Comparison of ENCODE assay signal across 21 mouse cellular contexts in the genomic region with DNA sequence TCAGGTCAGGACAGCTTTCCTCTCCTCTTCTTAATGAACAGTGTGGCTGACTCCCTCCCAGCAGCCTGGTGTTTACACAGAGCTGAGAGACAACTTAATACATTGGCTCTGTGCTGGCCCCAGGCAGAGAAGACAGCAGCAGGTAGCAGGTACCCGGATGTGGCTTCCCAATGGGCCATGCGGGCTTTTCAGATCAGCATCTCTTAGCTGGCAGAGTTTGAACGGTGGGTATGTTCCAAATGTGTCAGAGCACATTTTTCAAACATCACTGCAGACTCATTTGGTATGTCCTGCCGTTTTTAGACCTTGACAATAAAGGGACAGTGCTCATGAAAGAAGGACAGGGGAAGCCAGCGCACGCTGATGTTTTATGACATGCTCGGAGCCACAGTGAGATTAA.
DNase-seq lines count a peak whose midpoint lies in the region; ATAC-seq and TF ChIP-seq lines count a peak whose summit lies in the region.
"Had no signal": no experiment of that assay in that cellular context is flagged by ENCODE, and none has a peak within 500 bp of the region (broad histone marks: within the 10 kb centered on the region; RNA-seq: fewer than 3 reads in every experiment).

No protein-coding gene starts in this region.

- no peak for TF ChIP-seq CTCF in hindbrain, postnatal 0 days (IDR thresholded peaks at IDR 0.05; ENCODE audit: low read depth)
- TF ChIP-seq CTCF in brain, embryonic 14.5 days (IDR thresholded peaks at IDR 0.05; ENCODE audit: borderline replicate concordance, extremely low read depth, insufficient read depth, insufficient read length): no peak
- TF ChIP-seq CTCF in midbrain, postnatal 0 days (IDR thresholded peaks at IDR 0.05): no peak
- no peak for TF ChIP-seq CTCF in kidney, adult 2 months (conservative IDR thresholded peaks at IDR 0.05; ENCODE audit: insufficient read depth, insufficient read length, low read depth, low read length)

- no peak overlapping the region for H3K4me3 ChIP-seq in hindbrain, postnatal 0 days (ENCODE audit: low read length)
- no peak overlapping the region for H3K4me3 ChIP-seq in hindbrain, embryonic 11.5 days (ENCODE audit: low read depth, low read length)
- H3K4me3 ChIP-seq in midbrain, postnatal 0 days (ENCODE audit: low read depth, low read length): no peak overlapping the region
- H3K4me3 ChIP-seq in kidney, adult 2 months (ENCODE audit: insufficient read depth, low read depth, low read length): no peak overlapping the region
- H3K4me3 ChIP-seq: embryonic facial prominence, embryonic 10.5 days; heart, embryonic 13.5 days; layer of hippocampus, adult 2 months; myocyte had no signal

- H3K9ac ChIP-seq in hindbrain, postnatal 0 days (replicated peaks; ENCODE audit: low read length): no peak overlapping the region
- H3K9ac ChIP-seq in hindbrain, embryonic 11.5 days (ENCODE audit: low read depth, low read length): no peak overlapping the region
- no peak overlapping the region for H3K9ac ChIP-seq in midbrain, postnatal 0 days (replicated peaks; ENCODE audit: low read length, poor library complexity, severe bottlenecking)
- H3K9ac ChIP-seq: heart, embryonic 13.5 days had no signal

- 61% methylated on average over 7 of the region's 7 CpGs for WGBS in hindbrain, postnatal 0 days
- WGBS in hindbrain, embryonic 11.5 days: 79% methylated on average over 7 of the region's 7 CpGs
- WGBS in midbrain, postnatal 0 days: 54% methylated on average over 7 of the region's 7 CpGs
- 80% methylated on average over 7 of the region's 7 CpGs for WGBS in kidney, adult 2 months

- no peak overlapping the region for H3K4me2 ChIP-seq in hindbrain, postnatal 0 days (ENCODE audit: low read depth, low read length)
- H3K4me2 ChIP-seq in hindbrain, embryonic 11.5 days (replicated peaks; ENCODE audit: low read depth, low read length): no peak overlapping the region
- no peak overlapping the region for H3K4me2 ChIP-seq in midbrain, postnatal 0 days (ENCODE audit: low read depth, low read length, poor library complexity, severe bottlenecking)
- H3K4me2 ChIP-seq: heart, embryonic 13.5 days; liver, embryonic 11.5 days had no signal

- ATAC-seq in hindbrain, postnatal 0 days: 0 out of 2 replicates have a peak, but pooled peaks have one; percentile 49
- no peak for ATAC-seq in hindbrain, embryonic 11.5 days (ENCODE audit: low FRiP score)
- peak; percentile 31; the same call in 1 of the 2 replicates for ATAC-seq in midbrain, postnatal 0 days (ENCODE audit: low FRiP score)
- ATAC-seq: hindbrain, embryonic 16.5 days had no signal

- H3K27me3 ChIP-seq in hindbrain, postnatal 0 days (ENCODE audit: insufficient read depth, low read length): no peaks in the 10 kb centered on the region
- no peaks in the 10 kb centered on the region for H3K27me3 ChIP-seq in hindbrain, embryonic 11.5 days (ENCODE audit: control insufficient read depth, insufficient read depth, low read length)
- no peaks in the 10 kb centered on the region for H3K27me3 ChIP-seq in midbrain, postnatal 0 days (ENCODE audit: insufficient read depth, low read length)
- no peaks in the 10 kb centered on the region for H3K27me3 ChIP-seq in kidney, adult 2 months (replicated peaks; ENCODE audit: control insufficient read depth, insufficient read depth, low read length)
- H3K27me3 ChIP-seq: CH12.LX; heart, embryonic 13.5 days had no signal

- H3K9me3 ChIP-seq in hindbrain, postnatal 0 days (ENCODE audit: low read length): no peaks in the 10 kb centered on the region
- H3K9me3 ChIP-seq in hindbrain, embryonic 11.5 days (ENCODE audit: control insufficient read depth, low read length): no peaks in the 10 kb centered on the region
- no peaks in the 10 kb centered on the region for H3K9me3 ChIP-seq in midbrain, postnatal 0 days (ENCODE audit: low read length)
- H3K9me3 ChIP-seq: embryonic facial prominence, embryonic 10.5 days; heart, embryonic 13.5 days had no signal

- DNase-seq in hindbrain, postnatal 0 days (ENCODE audit: low spot score): peak; percentile 28
- DNase-seq in hindbrain, embryonic 11.5 days (ENCODE audit: low spot score): no peak
- DNase-seq in brain, embryonic 14.5 days (ENCODE audit: low read depth): peak; percentile 16
- peak; percentile 47 for DNase-seq in cerebellum, adult 8-10 months
- peak; percentile 32 for DNase-seq in midbrain, postnatal 0 days (ENCODE audit: low spot score)
- no peak for DNase-seq in kidney, adult 2 months
- DNase-seq in embryo, embryonic 9.5 days (ENCODE audit: extremely low spot score): no peak
- DNase-seq in thymus, postnatal 10 days (ENCODE audit: low spot score in 2 of 2): no peak
- DNase-seq: heart, adult 18-20 months; kidney, adult 11 months; kidney, postnatal 10 days; lung, adult 18-20 months; lung, postnatal 14 days had no signal

- H3K36me3 ChIP-seq in hindbrain, postnatal 0 days (ENCODE audit: insufficient read depth, low read length): no peaks in the 10 kb centered on the region
- H3K36me3 ChIP-seq in hindbrain, embryonic 11.5 days (ENCODE audit: control insufficient read depth, insufficient read depth, low read length): no peaks in the 10 kb centered on the region
- no peaks in the 10 kb centered on the region for H3K36me3 ChIP-seq in midbrain, postnatal 0 days (ENCODE audit: insufficient read depth, low read length)
- no peaks in the 10 kb centered on the region for H3K36me3 ChIP-seq in kidney, adult 2 months (ENCODE audit: control insufficient read depth, insufficient read depth, low read length)
- H3K36me3 ChIP-seq: embryonic facial prominence, embryonic 10.5 days; heart, embryonic 13.5 days had no signal

- TF ChIP-seq POLR2A in brain, embryonic 14.5 days (IDR thresholded peaks at IDR 0.05; ENCODE audit: borderline replicate concordance, extremely low read depth, insufficient read depth, insufficient read length, poor library complexity, severe bottlenecking): no peak
- TF ChIP-seq POLR2A in kidney, adult 2 months (IDR thresholded peaks at IDR 0.05; ENCODE audit: low read depth, low read length): no peak

- no peaks in the 10 kb centered on the region for H3K4me1 ChIP-seq in hindbrain, postnatal 0 days (ENCODE audit: insufficient read depth, low read length)
- H3K4me1 ChIP-seq in hindbrain, embryonic 11.5 days (replicated peaks; ENCODE audit: control insufficient read depth, insufficient read depth, low read length): no peaks in the 10 kb centered on the region
- H3K4me1 ChIP-seq in midbrain, postnatal 0 days (ENCODE audit: insufficient read depth, low read length): no peaks in the 10 kb centered on the region
- H3K4me1 ChIP-seq in kidney, adult 2 months (ENCODE audit: control insufficient read depth, insufficient read depth, low read length): no peaks in the 10 kb centered on the region
- H3K4me1 ChIP-seq: embryonic facial prominence, embryonic 10.5 days; heart, embryonic 13.5 days had no signal

- H3K27ac ChIP-seq in hindbrain, postnatal 0 days: no peak overlapping the region
- no peak overlapping the region for H3K27ac ChIP-seq in hindbrain, embryonic 11.5 days (ENCODE audit: low read depth, low read length)
- no peak overlapping the region for H3K27ac ChIP-seq in midbrain, postnatal 0 days (ENCODE audit: low read depth, low read length)
- no peak overlapping the region for H3K27ac ChIP-seq in kidney, adult 2 months (ENCODE audit: insufficient read depth, low read depth, low read length)
- H3K27ac ChIP-seq: embryonic facial prominence, embryonic 10.5 days; heart, embryonic 13.5 days; layer of hippocampus, adult 2 months; stomach, postnatal 0 days had no signal

Comparison
In these comparisons a context has a peak if more than half of its experiments do, and no peak if none do; other contexts are left out.
1. DNase-seq: peak in hindbrain, postnatal 0 days (single experiment), brain, embryonic 14.5 days (single experiment), cerebellum, adult 8-10 months (single experiment) and midbrain, postnatal 0 days (single experiment); none in hindbrain, embryonic 11.5 days (single experiment), kidney, adult 2 months (single experiment), embryo, embryonic 9.5 days (single experiment) and thymus, postnatal 10 days (0 of 2).